17 mouse cellular contexts compared by ENCODE assay signal in the genomic region with DNA sequence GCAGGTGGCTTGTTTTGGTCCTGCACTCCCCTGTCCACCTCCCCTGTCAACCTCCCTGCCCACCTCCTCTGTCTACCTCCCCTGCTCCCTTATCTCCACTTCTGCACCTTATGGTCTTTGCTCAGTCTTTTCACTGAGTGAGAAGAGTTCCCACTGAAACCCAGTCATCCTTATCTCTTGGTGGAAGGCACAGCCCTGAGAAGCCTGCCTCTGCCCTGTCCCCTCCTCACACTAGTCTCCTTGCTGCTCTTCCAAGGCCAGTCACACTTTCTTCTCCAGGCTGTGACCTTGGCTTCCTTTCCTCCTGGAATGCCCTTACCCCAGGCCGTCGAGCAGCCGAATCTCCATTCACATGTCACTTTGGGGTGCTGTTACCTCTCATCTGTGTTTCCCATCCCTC. TPM values are rescaled to one million over a fixed set of nuclear protein-coding genes. Genes with fewer than 3 reads are reported as not detected.
DNase-seq lines count a peak whose midpoint lies in the region; ATAC-seq lines count a peak whose summit lies in the region.
"Had no signal": no experiment of that assay in that cellular context is flagged by ENCODE, and none has a peak within 500 bp of the region (broad histone marks: within the 10 kb centered on the region; RNA-seq: fewer than 3 reads in every experiment).

No protein-coding gene starts in this region.

- 27% methylated on average over 3 of the region's 3 CpGs for WGBS in heart, embryonic 13.5 days
- WGBS in liver, embryonic 15.5 days (ENCODE audit: insufficient replicate concordance) = 70% methylated on average over 3 of the region's 3 CpGs

- H3K36me3 ChIP-seq in heart, embryonic 13.5 days = peaks cover 9% of the 10 kb centered on the region; the same call in 1 of the 2 replicates
- H3K36me3 ChIP-seq in liver, embryonic 15.5 days (replicated peaks) = no peaks in the 10 kb centered on the region

- no peaks in the 10 kb centered on the region for H3K9me3 ChIP-seq in heart, embryonic 13.5 days
- no peaks in the 10 kb centered on the region for H3K9me3 ChIP-seq in liver, embryonic 15.5 days (replicated peaks)
- H3K9me3 ChIP-seq: hindbrain, embryonic 10.5 days; midbrain, embryonic 12.5 days had no signal

- H3K4me2 ChIP-seq in heart, embryonic 13.5 days = no peak overlapping the region
- H3K4me2 ChIP-seq in liver, embryonic 15.5 days = no peak overlapping the region
- H3K4me2 ChIP-seq: midbrain, embryonic 12.5 days had no signal

- DNase-seq in heart, postnatal 4 days = no peak
- DNase-seq in MEL-GATA-1-ER (ENCODE audit: extremely low read depth, low read depth) = peak; percentile 35
- no peak for DNase-seq in layer of hippocampus, adult 9-11 months
- DNase-seq in embryo, embryonic 9.5 days (ENCODE audit: extremely low spot score) = no peak
- DNase-seq: cerebellum, postnatal 10 days; gastrocnemius, postnatal 36 days; kidney, adult 8-10 months; kidney, postnatal 36 days; layer of hippocampus, postnatal 36 days; lung, postnatal 36 days had no signal

- H3K27me3 ChIP-seq in heart, embryonic 13.5 days (replicated peaks) = no peaks in the 10 kb centered on the region
- peaks cover 3% of the 10 kb centered on the region; the same call in 1 of the 2 replicates for H3K27me3 ChIP-seq in liver, embryonic 15.5 days
- H3K27me3 ChIP-seq: midbrain, embryonic 12.5 days had no signal

- peak overlapping the region; percentile 25; the same call in 1 of the 2 replicates for H3K27ac ChIP-seq in heart, embryonic 13.5 days (replicated peaks)
- H3K27ac ChIP-seq in liver, embryonic 15.5 days (replicated peaks) = peak overlapping the region; percentile 33; the same call in 1 of the 2 replicates
- H3K27ac ChIP-seq: hindbrain, embryonic 10.5 days; midbrain, embryonic 12.5 days had no signal

- H3K4me3 ChIP-seq in heart, embryonic 13.5 days = no peak overlapping the region
- H3K4me3 ChIP-seq in liver, embryonic 15.5 days (replicated peaks) = no peak overlapping the region
- H3K4me3 ChIP-seq: hindbrain, embryonic 10.5 days; midbrain, embryonic 12.5 days had no signal

- no peak for ATAC-seq in heart, embryonic 13.5 days (ENCODE audit: extremely low read depth, insufficient number of reproducible peaks, low FRiP score, low TSS enrichment)
- peak; percentile 88 for ATAC-seq in erythroblast, adult 5-6 weeks (replicated peaks; ENCODE audit: low FRiP score, poor library complexity, severe bottlenecking)
- ATAC-seq in liver, embryonic 15.5 days (ENCODE audit: insufficient read depth) = peak; percentile 88
- ATAC-seq in cerebellum, adult (ENCODE audit: insufficient number of reproducible peaks, low FRiP score, low TSS enrichment) = no peak
- ATAC-seq: forebrain, embryonic 14.5 days had no signal

- H3K4me1 ChIP-seq in heart, embryonic 13.5 days = peaks cover 53% of the 10 kb centered on the region
- peaks cover 17% of the 10 kb centered on the region for H3K4me1 ChIP-seq in liver, embryonic 15.5 days (replicated peaks)

- no peak overlapping the region for H3K9ac ChIP-seq in heart, embryonic 13.5 days
- 0 out of 2 replicates have a peak overlapping the region, but pooled peaks have one; percentile 18 for H3K9ac ChIP-seq in liver, embryonic 15.5 days
- H3K9ac ChIP-seq: midbrain, embryonic 12.5 days had no signal

RNA-seq across cellular contexts. Expression of gene Kidins220, which starts 44.0 kb away (rescaled TPM):
- polyA plus RNA-seq in heart, embryonic 13.5 days (2015; fragmentation: Nextera tagmentation; extraction: Ambion mirVana) = 28.2 and 30.1 TPM in 2 replicates
- total RNA-seq in heart, postnatal 4 days (2021) = 100 to 1,000 TPM; 109 to 123 TPM
- total RNA-seq in erythroblast, adult 5-6 weeks (2015; ENCODE audit: low replicate concordance) = 11.5 and 19.0 TPM in 2 replicates
- 16.4 and 19.4 TPM in 2 replicates for total RNA-seq in erythroblast, adult 5-6 weeks (2017; ENCODE audit: low replicate concordance)
- 7.1 and 7.3 TPM in 2 replicates for polyA plus RNA-seq in liver, embryonic 15.5 days (2015; fragmentation: Nextera tagmentation; extraction: Ambion mirVana)

Comparison
In these comparisons a context has a peak if more than half of its experiments do, and no peak if none do; other contexts are left out.
1. ATAC-seq: peak in erythroblast, adult 5-6 weeks (single experiment) and liver, embryonic 15.5 days (single experiment); none in heart, embryonic 13.5 days (single experiment) and cerebellum, adult (single experiment).
2. RNA of gene Kidins220, which starts 44.0 kb away (total RNA-seq): 109 to 123 TPM in heart, postnatal 4 days; 11.5 to 19.4 TPM in erythroblast, adult 5-6 weeks; every median in the first group is over 4 times any median in the second.